Mouse (Mus musculus) olfactory bulb, adult 2 months (tissue): ENCODE measurements around the gene Adgrg5.

Source experiments
- CTCF ChIP-seq: fragments of 200-500 bp; IDR thresholded peaks from 2 replicates; pipeline ENCODE4 v1.5.1; 2012; ENCODE audit warnings: low read depth, mild to moderate bottlenecking, low read length, moderate library complexity; ENCODE audit not compliant: insufficient read depth
- POLR2A ChIP-seq: fragments of 200-500 bp; IDR thresholded peaks from 2 replicates; pipeline ENCODE4 v1.6.1; 2012; ENCODE audit warnings: mild to moderate bottlenecking, low read depth, low read length, moderate library complexity; ENCODE audit not compliant: insufficient read depth

- TF ChIP-seq CTCF (no peak), POLR2A (no peak)
Measured at GRCm38 (mm10) chr8:94973786-94974185, 50.3 kb downstream of the Adgrg5 start.
